Mouse (Mus musculus) hindbrain, embryonic 11.5 days (tissue): ENCODE measurements around the gene Fam189a2. TPM values are rescaled to one million over a fixed set of nuclear protein-coding genes. Genes with fewer than 3 reads are reported as not detected.

Experiments
- ATAC-seq: fragments of 200-750 bp; cut with Nextera tagmentation; 2 replicates; pipeline ENCODE4 v1.8.0; 2017; ENCODE audit warnings: mild to moderate bottlenecking, moderate TSS enrichment, moderate library complexity; ENCODE audit not compliant: low FRiP score
- DNase-seq: peaks from one replicate; pipeline ENCODE4 v3.0.0-alpha.2; 2015; ENCODE audit warnings: low spot score
- H3K27ac ChIP-seq: fragments of 300-500 bp; sonication (generic); 2 replicates; pipeline ENCODE4 v1.5.1; 2014; ENCODE audit warnings: mild to moderate bottlenecking, low read depth, low read length
- H3K27me3 ChIP-seq: fragments of 300-500 bp; sonication (generic); 2 replicates; pipeline ENCODE4 v1.6.1; 2014; ENCODE audit warnings: mild to moderate bottlenecking, low read length, moderate library complexity, mixed read lengths; ENCODE audit not compliant: control insufficient read depth, insufficient read depth
- H3K36me3 ChIP-seq: fragments of 300-500 bp; sonication (generic); 2 replicates; pipeline ENCODE4 v1.6.1; 2014; ENCODE audit warnings: mild to moderate bottlenecking, low read length, moderate library complexity, mixed read lengths; ENCODE audit not compliant: control insufficient read depth, insufficient read depth
- H3K4me1 ChIP-seq: fragments of 300-500 bp; sonication (generic); replicated peaks from 2 replicates; pipeline ENCODE4 v1.6.1; 2014; ENCODE audit warnings: low read length, mixed read lengths; ENCODE audit not compliant: control insufficient read depth, insufficient read depth
- H3K4me2 ChIP-seq: fragments of 300-500 bp; sonication (generic); replicated peaks from 2 replicates; pipeline ENCODE4 v1.6.1; 2014; ENCODE audit warnings: mild to moderate bottlenecking, low read depth, low read length
- H3K4me3 ChIP-seq: fragments of 300-500 bp; sonication (generic); 2 replicates; pipeline ENCODE4 v1.5.1; 2014; ENCODE audit warnings: low read depth, low read length
- H3K9ac ChIP-seq: fragments of 300-500 bp; sonication (generic); 2 replicates; pipeline ENCODE4 v1.6.1; 2014; ENCODE audit warnings: low read depth, low read length
- H3K9me3 ChIP-seq: fragments of 300-500 bp; sonication (generic); 2 replicates; pipeline ENCODE4 v1.6.1; 2016; ENCODE audit warnings: low read length; ENCODE audit not compliant: control insufficient read depth
- WGBS: fragments of 180-500 bp; shearing (Covaris S2); extraction: QIAGEN DNeasy Blood & Tissue Kit; methylation state at CpG from one replicate; pipeline ENCODE4 v1.1.7; 2014; 5-methylcytosine and 5-hydroxymethylcytosine counted together
- polyA plus RNA-seq: library from polyadenylated mRNA; unstranded; fragments of >200 nt; fragmentation: Nextera tagmentation; extraction: Ambion mirVana; gene quantifications from 2 replicates; pipeline ENCODE4 v1.2.1, GENCODE M21; 2014

Fam189a2 gene
- polyA plus RNA-seq, 1 experiment from 2014 or later = 0.77 TPM

GRCm38 (mm10) chr19:23960831-23961447, 69.9 kb downstream of the Fam189a2 start:
- Histone ChIP-seq H3K36me3 (no peaks in the 10 kb centered on the region), H3K9me3 (no peaks in the 10 kb centered on the region), H3K4me1 (peaks cover 7% of the 10 kb centered on the region; the same call in 1 of the 2 replicates), H3K9ac (no peak overlapping the region), H3K4me3 (no peak overlapping the region), H3K4me2 (no peak overlapping the region), H3K27ac (no peak overlapping the region), H3K27me3 (no peaks in the 10 kb centered on the region)
- DNase-seq (no peak), ATAC-seq (peak; percentile 53)
- 63% methylated on average over 6 of the region's 6 CpGs for WGBS

DNA sequence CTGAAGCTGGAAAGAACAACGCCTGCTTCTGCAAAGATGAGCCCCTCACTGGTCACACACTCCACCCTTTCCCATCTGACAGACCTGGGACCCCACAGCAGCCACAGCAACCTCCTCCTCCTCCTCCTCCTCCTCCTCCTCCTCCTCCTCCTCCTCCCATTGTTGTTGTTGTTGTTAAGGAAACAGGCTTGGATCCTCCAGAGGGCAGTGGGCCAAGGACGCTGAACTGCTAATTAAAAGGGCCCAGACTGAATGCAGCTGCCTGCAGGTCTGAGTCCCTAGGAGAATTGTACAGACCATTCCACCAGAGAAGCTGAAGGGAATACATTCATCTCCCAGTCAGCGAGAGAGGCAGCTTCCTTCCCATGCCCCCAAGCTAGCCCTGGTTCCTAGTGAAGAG, 70.5 kb downstream of the Fam189a2 start:
- no peaks in the 10 kb centered on the region for H3K9me3 ChIP-seq
- H3K27me3 ChIP-seq = no peaks in the 10 kb centered on the region
- 38% methylated on average over 3 of the region's 3 CpGs for WGBS
- no peak overlapping the region for H3K9ac ChIP-seq
- H3K4me1 ChIP-seq = peaks cover 7% of the 10 kb centered on the region; the same call in 1 of the 2 replicates
- H3K4me2 ChIP-seq = no peak overlapping the region
- H3K27ac ChIP-seq = 0 out of 2 replicates have a peak overlapping the region, but pooled peaks have one; percentile 24
- peak; percentile 29 for DNase-seq
- H3K36me3 ChIP-seq = no peaks in the 10 kb centered on the region
- H3K4me3 ChIP-seq = no peak overlapping the region
- ATAC-seq = peak; percentile 20; the same call in 1 of the 2 replicates

DNA sequence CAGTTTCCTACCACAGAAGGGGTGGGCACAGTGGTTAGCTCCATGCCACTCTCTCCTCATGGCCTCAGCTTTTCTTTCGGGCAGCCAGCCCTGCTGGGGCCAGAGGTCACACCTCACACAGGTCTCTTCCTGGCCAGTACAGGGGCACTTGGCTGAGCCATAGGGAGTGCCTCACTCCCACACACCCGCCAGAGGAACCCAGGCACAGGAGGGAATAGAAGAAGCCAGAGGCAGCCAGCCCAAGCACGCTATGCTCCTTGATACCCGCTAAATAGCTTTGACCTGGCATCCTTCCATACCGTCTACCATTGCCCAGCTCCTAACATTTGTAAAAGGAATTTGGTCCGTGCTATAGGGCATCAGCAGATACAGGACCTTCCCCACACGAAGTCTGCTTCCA, 70.9 kb downstream of the Fam189a2 start:
- DNase-seq (no peak), ATAC-seq (0 out of 2 replicates have a peak, but pooled peaks have one; percentile 15)
- Histone ChIP-seq H3K4me1 (peaks cover 7% of the 10 kb centered on the region; the same call in 1 of the 2 replicates), H3K4me3 (no peak overlapping the region), H3K36me3 (no peaks in the 10 kb centered on the region), H3K27me3 (no peaks in the 10 kb centered on the region), H3K9ac (no peak overlapping the region), H3K9me3 (no peaks in the 10 kb centered on the region), H3K27ac (0 out of 2 replicates have a peak overlapping the region, but pooled peaks have one; percentile 24), H3K4me2 (no peak overlapping the region)
- WGBS = 62% methylated on average over 7 of the region's 7 CpGs

GRCm38 (mm10) chr19:23958925-23959324, 71.9 kb downstream of the Fam189a2 start:
- no peak overlapping the region for H3K9ac ChIP-seq
- H3K36me3 ChIP-seq = no peaks in the 10 kb centered on the region
- H3K4me2 ChIP-seq = no peak overlapping the region
- ATAC-seq = no peak
- H3K27me3 ChIP-seq = no peaks in the 10 kb centered on the region
- DNase-seq = peak; percentile 50
- H3K4me1 ChIP-seq = peaks cover 7% of the 10 kb centered on the region; the same call in 1 of the 2 replicates
- no peak overlapping the region for H3K4me3 ChIP-seq
- no peaks in the 10 kb centered on the region for H3K9me3 ChIP-seq
- 52% methylated on average over 6 of the region's 6 CpGs for WGBS
- H3K27ac ChIP-seq = no peak overlapping the region

DNA sequence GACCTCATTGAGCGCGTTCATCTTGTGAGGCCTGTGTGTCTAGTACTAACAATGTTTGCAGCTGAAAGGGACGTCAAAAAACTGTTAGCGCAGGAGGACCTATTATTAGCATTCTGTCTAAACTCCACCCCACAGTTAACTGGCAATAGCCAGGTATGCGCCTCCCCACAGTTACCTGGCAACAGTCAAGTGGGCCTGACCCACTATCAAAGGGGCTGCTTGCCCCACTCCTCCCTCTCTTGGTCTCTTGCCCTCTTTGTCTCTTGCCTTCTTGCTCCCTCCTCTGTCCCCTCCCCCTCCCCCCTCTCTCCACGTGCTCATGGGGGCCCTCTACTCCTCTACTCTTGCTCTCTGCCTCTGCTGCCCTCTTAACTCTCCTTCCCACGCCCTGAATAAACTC, 73.3 kb downstream of the Fam189a2 start:
- no peaks in the 10 kb centered on the region for H3K9me3 ChIP-seq
- 74% methylated on average over 7 of the region's 7 CpGs for WGBS
- ATAC-seq = no peak

GRCm38 (mm10) chr19:23956299-23956975, 74.4 kb downstream of the Fam189a2 start:
- peaks cover 7% of the 10 kb centered on the region; the same call in 1 of the 2 replicates for H3K4me1 ChIP-seq
- no peak overlapping the region for H3K9ac ChIP-seq
- no peak for ATAC-seq
- H3K27ac ChIP-seq = no peak overlapping the region
- H3K4me3 ChIP-seq = no peak overlapping the region
- no peaks in the 10 kb centered on the region for H3K36me3 ChIP-seq
- DNase-seq = no peak
- WGBS = 69% methylated on average over 17 of the region's 17 CpGs
- no peak overlapping the region for H3K4me2 ChIP-seq
- no peaks in the 10 kb centered on the region for H3K9me3 ChIP-seq
- no peaks in the 10 kb centered on the region for H3K27me3 ChIP-seq

More for the DNA sequence above, 73.3 kb downstream of the Fam189a2 start:
- no peak overlapping the region for H3K4me3 ChIP-seq
- DNase-seq = no peak
- no peak overlapping the region for H3K4me2 ChIP-seq
- H3K36me3 ChIP-seq = no peaks in the 10 kb centered on the region
- no peak overlapping the region for H3K27ac ChIP-seq
- peaks cover 7% of the 10 kb centered on the region; the same call in 1 of the 2 replicates for H3K4me1 ChIP-seq
- no peaks in the 10 kb centered on the region for H3K27me3 ChIP-seq
- no peak overlapping the region for H3K9ac ChIP-seq

DNA sequence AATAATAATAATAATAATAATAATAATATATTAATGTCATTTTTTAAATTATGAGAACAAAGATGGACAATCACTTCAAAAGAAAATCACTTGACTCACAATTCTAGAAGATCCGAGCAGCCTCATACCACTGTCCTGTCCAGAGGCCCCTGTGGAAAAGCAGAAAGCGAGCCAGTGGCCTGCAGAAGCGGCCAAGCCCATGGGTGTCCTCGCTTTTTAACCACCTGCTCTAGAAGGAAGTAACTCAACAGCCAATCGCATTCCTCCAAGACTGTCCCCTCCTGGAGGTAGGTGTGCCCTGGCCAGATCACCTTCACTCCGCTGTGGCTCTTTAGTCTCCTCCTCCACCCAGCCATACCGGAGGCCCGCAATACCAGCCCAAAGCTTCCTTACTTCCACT, 75.4 kb downstream of the Fam189a2 start:
- Histone ChIP-seq H3K9me3 (no peaks in the 10 kb centered on the region), H3K9ac (no peak overlapping the region), H3K4me1 (peaks cover 4% of the 10 kb centered on the region; the same call in 1 of the 2 replicates), H3K27me3 (no peaks in the 10 kb centered on the region), H3K4me3 (no peak overlapping the region), H3K27ac (no peak overlapping the region), H3K4me2 (no peak overlapping the region), H3K36me3 (no peaks in the 10 kb centered on the region)
- 88% methylated on average over 8 of the region's 8 CpGs for WGBS
- ATAC-seq (no peak), DNase-seq (no peak)

DNA sequence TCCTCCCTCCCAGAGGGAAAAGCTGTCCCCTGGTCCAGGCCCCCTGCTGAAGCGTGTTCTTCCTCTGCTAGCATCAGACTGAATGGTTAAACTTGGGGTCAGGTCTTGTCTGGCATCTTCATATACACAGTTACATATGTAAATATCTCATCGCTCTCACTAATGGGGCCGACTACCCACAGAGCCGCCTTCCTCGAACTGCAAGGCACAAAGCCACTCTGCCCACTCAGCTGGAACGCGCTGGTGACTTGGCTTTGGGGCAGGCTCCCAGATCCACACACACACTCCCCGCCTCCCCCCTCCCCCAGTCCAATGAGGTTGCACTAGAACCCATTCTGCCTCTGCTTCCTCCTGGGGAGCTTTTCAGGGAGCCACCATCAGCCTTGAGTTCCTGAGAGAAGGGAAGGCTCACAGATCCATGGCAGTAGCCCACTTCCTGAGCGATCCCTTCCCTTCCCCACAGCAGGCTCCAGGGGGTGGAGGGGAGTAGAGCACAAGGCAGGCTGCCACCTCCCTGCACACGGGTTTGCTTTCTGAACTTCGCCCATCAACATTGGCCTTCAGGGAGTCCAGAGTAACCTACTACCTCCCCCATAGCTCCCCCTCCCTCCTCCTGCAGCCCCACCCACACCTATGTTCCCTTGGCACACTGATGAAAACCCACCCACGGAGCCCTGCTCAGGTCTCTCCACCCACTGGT, 82.4 kb downstream of the Fam189a2 start:
- Histone ChIP-seq H3K4me1 (peaks cover 5% of the 10 kb centered on the region; the same call in 1 of the 2 replicates), H3K4me2 (no peak overlapping the region), H3K9ac (no peak overlapping the region), H3K4me3 (no peak overlapping the region), H3K36me3 (no peaks in the 10 kb centered on the region), H3K9me3 (no peaks in the 10 kb centered on the region), H3K27ac (no peak overlapping the region), H3K27me3 (no peaks in the 10 kb centered on the region)
- DNase-seq (peak; percentile 27), ATAC-seq (no peak)
- WGBS = 29% methylated on average over 12 of the region's 12 CpGs
